Mouse (Mus musculus): ENCODE results near the gene Mvp.

Mvp gene

DNA sequence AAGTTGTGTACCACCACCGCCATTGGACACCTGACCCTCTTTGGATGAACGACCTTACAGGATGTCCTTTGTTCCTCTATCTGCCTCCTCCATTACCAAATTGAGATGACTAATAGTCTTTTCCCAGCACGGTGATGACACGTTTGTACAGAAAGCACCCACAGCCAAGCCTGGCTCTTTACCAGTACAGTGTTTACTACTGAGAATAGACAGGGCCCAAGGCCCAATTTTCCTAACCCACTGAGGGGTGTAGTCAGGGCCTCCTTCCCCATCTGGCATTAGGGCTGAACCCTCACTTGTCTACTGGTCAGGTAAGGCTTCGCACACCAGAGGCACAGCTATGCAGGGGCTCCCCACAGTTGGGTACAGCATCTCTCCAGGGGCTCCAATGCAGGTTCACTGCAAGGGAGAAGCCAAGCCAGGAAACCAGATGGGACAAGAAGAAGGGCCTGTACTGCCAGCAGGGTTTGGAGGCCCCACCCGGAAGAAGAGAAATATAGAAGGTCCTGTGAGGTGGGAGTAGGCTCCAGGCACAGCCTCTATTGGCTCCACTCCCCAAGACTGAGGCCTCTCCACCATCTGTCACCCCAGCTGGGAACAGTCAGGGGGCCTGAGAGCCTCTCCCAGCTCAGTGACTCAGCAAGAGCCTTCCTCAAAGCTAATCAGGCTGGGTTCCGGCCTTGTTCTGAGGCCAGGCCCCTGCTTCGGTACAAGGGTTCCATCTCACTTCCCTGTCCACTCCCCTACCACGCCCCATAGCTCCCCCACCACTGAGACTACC lies 6.0 kb downstream of the Mvp start:
- in situ Hi-C loops (cut with MboI; ENCODE audit: low pct_unique_long_range_greater_than_20kb in 1 of 2, low sequenced_read_pairs in 2 of 2, unreplicated experiment in 1 of 2) = no loop called here

DNA sequence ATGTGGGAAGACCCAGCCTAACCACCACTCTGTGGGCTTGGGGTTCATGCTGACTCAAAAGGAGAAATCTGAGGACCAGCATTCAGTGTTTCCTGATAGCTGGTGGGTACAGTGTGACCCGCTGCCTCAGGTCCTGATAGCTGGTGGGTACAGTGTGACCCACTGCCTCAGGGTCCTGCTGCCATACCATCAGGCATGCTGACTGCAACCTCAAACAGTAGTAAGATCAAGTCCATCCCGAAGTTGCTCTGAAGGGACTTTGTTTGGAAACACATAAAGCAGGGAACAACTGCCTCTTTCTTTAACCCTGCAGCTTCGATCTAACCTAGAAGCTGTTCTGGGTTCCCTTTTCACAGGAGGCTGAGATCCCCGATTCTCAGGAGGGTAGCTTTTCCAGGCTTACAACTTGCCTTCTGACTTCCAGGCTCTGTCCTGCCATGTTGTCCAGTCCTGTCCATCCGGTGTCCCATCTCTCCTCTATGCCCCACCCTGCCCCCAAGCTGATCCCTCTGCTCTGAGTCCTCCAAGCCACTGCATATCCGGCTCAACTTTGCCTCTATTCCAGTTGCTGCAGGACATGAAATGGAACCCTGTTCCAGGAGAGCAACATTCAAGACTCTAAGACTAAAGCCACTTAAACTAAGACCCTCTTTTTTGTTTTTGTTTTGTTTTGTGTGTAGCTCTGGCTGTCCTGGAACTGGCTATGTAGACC lies 7.0 kb downstream of the Mvp start:
- in situ Hi-C loops (cut with MboI; ENCODE audit: low pct_unique_long_range_greater_than_20kb in 1 of 2, low sequenced_read_pairs in 2 of 2, unreplicated experiment in 1 of 2) = no loop called here

DNA sequence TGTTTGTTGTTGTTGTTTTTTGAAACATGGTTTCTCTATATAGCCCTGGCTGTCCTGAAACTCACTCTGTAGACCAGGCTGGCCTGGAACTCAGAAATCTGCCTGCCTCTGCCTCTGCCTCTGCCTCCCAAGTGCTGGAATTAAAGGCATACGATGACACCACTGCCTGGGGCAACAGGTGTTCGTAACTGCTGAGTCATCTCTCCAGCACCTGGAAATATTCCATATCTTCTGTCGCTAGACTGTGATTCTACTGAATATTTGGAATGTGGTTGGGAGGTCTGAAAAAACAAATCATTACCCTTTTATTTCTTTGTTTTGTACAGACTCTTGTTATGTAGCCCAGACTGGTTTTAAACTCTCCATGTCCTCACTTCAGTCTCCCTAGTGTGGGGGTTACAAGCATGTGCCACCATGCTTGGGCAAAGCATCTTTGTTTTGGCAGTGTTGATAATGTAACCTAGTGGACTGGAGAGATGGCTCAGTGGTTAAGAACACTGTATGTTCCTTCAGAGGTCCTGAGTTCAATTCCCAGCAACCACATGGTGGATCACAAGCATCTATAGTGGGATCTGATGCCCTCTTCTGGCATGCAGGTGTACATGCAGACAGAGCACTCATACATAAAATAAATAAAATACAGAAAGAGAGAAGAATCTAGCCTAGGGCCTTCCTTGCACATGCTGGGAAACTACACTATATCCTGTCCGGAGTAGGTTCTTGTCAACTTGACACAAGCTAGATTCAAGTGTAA lies 10.1 kb downstream of the Mvp start:
- in situ Hi-C loops (cut with MboI; ENCODE audit: low pct_unique_long_range_greater_than_20kb in 1 of 2, low sequenced_read_pairs in 2 of 2, unreplicated experiment in 1 of 2) = no loop called here

DNA sequence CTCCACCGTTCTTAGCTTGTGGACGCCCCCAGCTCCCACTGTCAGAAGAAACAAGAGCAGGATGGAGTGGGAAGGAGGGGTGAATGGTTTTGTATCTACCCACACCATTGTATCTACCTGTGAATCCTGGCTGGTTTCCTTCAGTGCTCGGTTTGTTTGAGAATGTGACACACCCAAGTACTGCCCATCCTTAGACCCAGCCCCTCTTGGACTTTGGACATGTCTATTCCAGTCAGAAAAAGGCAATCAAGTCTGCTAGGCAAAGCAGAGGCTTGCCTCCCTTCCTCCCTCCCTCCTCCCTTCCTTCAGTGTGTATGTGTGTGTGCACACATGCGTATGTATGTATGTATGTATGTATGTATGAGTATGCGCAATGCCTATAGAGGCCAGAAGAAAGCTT lies 10.8 kb downstream of the Mvp start:
- in situ Hi-C loops (cut with MboI; ENCODE audit: low pct_unique_long_range_greater_than_20kb in 1 of 2, low sequenced_read_pairs in 2 of 2, unreplicated experiment in 1 of 2) = no loop called here

DNA sequence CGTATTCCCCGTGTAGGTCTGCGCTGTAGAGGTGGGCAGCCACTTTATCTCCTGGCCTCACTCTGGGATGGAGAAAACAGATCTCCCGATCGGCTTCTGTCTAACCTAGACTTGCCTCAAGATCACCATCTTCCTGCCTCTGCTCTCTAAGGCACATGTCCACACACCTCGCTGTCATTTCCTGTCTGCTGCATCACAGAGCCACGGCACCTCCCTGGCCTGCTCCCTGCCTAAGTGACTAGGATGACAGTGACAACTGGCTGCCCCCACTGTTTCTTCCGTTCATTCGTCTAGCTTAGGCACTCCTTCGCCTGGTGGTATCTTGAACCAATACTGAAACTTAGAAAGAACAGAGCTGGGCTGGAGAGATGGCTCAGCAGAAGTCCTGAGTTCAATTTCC lies 14.9 kb downstream of the Mvp start:
- in situ Hi-C loops (cut with MboI; ENCODE audit: low pct_unique_long_range_greater_than_20kb in 1 of 2, low sequenced_read_pairs in 2 of 2, unreplicated experiment in 1 of 2) = no loop called here

DNA sequence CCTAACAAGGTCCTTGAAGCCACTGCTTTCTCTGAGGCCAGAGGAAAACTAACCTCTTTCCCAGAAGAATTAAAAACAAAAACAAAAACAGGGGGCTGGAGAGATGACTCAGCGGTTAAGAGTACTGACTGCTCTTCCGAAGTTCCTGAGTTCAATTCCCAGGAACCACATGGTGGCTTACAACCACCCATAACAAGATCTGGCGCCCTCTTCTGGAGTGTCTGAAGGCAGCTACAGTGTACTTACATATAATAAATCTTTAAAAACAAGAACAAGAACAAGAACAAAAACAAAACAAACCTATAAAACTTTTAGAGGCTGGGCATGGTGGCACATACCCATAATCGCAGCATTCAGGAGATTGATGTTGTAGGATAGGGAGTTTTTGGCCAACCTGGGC lies 18.0 kb downstream of the Mvp start:
- in situ Hi-C loops (cut with MboI; ENCODE audit: low pct_unique_long_range_greater_than_20kb in 1 of 2, low sequenced_read_pairs in 2 of 2, unreplicated experiment in 1 of 2) = no loop called here

DNA sequence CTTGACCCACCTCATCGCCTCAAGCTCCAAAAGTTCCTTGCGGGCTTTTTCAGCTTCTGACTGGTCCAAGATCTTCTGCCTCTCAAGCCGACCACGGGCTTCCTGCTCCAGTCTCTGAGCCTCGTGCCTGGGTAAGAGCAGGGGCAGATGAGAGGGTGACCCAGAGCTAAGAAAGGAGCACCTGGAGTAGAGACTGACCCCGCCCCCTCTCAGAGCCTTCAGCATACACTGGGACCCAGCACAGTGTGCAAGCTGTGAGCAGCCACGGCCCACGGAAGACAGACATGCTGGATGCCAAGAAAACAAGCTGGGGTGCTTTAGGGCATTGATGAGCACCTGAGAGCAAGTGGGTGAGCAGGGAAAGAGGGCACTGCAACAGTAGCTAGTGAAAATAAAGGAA lies 25.6 kb downstream of the Mvp start:
- in situ Hi-C loops (cut with MboI; ENCODE audit: low pct_unique_long_range_greater_than_20kb in 1 of 2, low sequenced_read_pairs in 2 of 2, unreplicated experiment in 1 of 2) = no loop called here

DNA sequence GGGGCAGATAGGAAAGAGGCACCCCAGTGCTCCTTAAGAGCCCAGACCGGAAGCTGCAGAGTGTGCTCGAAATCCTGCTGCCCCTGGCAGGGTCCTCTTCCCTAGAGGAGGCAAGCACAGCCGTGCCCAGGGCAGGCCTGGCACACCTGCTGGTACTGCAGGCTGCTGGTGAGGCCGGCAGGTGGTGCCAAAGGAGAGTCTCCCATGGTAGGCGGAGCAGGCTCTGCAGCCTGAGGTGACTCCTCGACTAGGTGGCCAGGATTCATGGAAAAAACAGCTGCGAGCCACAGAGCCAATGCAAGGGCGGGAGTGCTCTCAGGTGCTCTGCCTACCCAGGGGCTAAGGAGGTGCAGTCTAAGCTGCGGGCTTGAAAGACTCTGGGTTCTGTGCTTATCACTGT lies 28.1 kb downstream of the Mvp start:
- in situ Hi-C loops (cut with MboI; ENCODE audit: low pct_unique_long_range_greater_than_20kb in 1 of 2, low sequenced_read_pairs in 2 of 2, unreplicated experiment in 1 of 2) = no loop called here

DNA sequence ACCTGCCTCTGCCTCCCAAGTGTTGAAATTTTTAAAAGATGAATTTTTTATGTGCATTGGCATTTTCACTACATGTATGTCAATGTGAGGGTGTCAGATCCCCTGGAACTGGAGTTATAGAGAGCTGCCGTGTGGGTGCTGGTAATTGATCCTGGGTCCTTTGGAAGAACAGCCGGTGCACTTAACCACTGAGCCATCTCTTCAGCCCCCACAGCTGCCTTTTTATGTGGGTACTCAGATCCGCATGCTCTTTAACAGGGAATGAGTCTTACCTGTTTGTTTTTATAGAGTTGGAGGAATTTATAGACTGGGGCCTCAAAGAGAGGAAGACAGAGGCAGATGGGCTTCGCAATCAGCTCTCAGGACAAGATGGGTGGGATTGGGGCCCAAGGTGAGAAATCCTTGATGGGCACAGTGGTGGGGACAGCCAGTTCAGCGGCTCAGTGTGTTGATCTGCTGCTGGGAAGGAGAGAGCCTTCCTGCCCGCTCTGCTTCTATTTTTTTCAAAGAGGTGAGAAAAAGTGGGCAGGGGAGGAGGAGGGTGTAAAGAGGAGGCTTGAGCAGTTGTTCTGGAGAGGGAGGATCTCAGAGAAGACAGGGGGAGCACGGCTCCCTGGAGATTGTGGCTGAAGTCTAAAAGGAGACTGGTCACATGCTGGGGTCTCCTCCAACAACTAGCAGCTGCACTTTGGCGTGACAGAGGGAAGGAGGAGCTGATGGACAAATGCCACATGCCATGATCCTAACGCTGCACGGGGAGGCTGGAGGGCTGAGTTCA lies 29.6 kb downstream of the Mvp start:
- in situ Hi-C loops (cut with MboI; ENCODE audit: low pct_unique_long_range_greater_than_20kb in 1 of 2, low sequenced_read_pairs in 2 of 2, unreplicated experiment in 1 of 2) = no loop called here

DNA sequence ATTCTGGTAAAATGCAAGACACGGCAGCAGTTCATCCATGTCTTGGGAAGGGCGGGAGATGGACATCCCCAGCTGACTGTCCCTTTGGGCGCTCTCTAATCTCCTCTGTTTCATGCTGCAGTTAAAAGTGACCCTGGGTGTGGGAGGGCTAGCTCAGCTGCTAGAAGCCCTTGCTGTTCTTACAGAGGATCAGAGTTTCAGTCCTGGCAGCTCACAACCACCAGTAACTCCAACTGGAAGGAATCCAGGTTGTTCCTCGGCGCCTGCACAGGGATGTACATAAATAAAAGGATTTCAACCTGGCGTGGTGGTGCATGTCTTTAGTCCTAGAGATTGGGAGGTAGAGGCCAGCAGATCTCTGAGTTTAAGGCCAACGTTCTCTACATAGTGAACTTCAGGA lies 31.3 kb downstream of the Mvp start:
- in situ Hi-C loops (cut with MboI; ENCODE audit: low pct_unique_long_range_greater_than_20kb in 1 of 2, low sequenced_read_pairs in 2 of 2, unreplicated experiment in 1 of 2) = no loop called here

DNA sequence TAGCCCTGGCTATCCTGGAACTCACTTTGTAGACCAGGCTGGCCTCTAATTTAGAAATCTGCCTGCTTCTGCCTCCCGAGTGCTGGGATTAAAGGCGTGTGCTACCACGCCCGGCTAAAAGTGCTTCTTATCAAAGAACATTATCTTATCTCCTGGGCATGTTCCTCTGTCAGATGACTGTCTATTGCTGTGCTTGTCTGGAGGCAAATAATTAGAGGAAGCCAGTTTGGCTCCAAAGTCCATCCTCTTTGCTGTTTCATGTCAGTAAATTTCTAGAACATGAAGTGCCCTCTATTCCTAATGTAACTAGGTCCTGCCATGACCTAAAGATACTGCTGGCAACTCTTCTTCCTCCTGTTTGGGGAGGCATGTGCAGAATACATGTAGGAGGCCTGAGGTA lies 32.4 kb downstream of the Mvp start:
- in situ Hi-C loops (cut with MboI; ENCODE audit: low pct_unique_long_range_greater_than_20kb in 1 of 2, low sequenced_read_pairs in 2 of 2, unreplicated experiment in 1 of 2) = no loop called here

DNA sequence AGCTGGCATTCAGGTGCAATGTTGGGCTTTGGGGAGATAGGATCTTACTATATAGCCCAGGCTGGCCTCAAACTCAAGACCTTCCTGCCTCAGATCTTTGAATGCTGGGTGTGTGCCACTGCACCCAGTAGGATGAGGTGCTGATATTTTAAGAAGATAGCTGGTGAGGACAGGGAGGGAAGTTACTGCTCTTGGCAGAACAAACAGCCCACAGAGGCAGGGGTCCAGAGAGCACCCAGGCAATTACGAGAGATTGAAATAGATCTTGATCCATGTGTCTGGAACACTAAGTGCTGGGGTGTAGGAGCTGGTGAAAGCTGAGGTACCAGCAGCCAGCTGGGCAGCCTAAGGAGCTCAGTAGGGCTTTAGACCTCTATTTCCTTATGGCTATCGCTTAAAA lies 32.8 kb downstream of the Mvp start:
- in situ Hi-C loops (cut with MboI; ENCODE audit: low pct_unique_long_range_greater_than_20kb in 1 of 2, low sequenced_read_pairs in 2 of 2, unreplicated experiment in 1 of 2) = no loop called here

DNA sequence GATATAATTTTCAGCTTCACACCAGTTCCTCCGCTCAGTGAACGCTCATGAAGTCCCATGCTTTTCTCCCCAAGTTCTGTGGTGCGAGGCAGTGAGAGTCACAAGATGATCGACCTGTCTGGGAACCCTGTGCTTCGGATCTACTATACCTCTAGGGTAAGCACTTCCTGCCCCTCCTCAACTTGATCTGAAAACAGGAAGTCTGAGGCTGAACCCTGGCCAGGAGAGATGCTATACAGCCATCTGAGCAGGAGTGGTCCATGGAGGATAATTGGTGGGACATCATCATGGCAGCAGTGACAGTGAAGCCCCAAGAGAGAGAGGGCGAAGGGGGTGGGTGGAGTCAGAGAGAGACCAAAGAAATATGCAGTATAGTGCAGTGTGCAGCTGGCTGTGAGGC lies 35.6 kb downstream of the Mvp start:
- in situ Hi-C loops (cut with MboI; ENCODE audit: low pct_unique_long_range_greater_than_20kb in 1 of 2, low sequenced_read_pairs in 2 of 2, unreplicated experiment in 1 of 2) = no loop called here

DNA sequence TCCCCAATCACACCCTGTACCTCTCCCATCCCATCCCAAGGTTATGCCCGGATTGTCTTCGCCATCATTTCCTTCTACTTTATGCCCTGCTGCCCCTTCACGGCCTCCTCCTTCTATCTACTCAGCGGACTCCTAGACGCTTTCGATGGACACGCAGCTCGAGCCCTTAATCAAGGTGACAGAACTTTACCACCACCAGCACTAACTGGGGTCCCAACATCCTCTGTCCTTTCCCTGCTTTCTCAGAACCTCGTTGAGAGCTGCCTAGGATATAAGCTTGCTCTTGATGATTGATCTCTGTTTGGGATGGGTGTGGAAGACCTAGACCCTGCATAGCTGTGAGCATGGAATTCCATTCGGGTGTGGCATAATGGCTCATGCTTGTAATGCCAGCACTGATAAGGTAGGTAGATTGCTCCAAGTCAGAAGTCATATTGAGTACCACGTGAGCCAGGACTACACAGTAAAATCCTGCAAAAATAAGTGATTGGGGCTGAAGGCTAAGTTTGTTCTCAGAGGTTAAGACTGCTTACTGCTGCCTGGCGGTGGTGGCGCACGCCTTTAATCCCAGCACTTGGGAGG lies 37.5 kb downstream of the Mvp start:
- in situ Hi-C loops (cut with MboI; ENCODE audit: low pct_unique_long_range_greater_than_20kb in 1 of 2, low sequenced_read_pairs in 2 of 2, unreplicated experiment in 1 of 2) = no loop called here

DNA sequence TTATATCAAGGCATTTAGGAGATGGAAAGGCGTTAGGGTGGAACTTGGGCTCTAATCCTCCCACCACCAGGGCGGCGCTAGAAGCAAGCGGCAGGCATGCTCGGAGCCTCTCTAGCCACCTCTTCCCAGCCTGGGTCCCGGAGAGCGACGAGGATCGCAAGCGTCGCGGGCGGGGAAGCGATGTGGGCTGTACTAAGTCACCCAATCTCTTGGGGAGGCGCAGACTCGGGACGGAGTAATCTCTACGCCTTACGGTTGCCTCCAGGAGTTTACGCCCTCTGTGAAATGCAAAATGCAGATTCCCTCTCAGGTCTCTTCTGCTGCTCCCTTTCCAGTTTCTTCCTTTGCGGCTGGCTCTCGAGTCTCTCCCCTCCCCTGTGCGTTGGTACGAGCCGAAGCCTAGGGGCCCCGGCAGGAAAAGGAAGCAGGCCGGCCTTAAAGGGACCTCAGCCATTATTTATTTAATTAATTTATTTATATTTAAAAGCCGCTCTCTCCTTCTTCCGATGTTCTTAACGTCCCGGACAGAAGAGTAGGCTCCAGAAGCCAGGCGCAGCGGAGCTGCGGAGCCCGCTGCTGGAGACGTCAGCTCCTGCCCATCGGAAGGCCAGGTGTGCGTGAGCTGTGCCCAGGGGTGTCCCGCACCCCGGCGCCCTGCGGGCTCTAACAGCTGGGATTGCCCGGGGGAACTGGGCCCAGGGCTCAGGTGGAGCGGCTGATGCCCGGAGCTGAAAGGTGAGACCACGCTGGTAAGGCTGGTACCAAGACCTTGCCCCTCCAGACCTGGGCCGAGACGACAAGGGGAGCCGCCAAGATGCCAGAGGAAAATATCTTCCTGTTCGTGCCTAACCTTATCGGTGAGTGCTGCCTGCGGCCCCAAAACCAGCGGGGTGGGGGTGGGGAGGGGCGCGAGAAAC lies 38.2 kb downstream of the Mvp start, which contains the start of gene Cdiptos:
TSS of gene Cdiptos (minus strand) at position 149 of the 917 bp plus-strand sequence.
- in situ Hi-C loops (cut with MboI; ENCODE audit: low pct_unique_long_range_greater_than_20kb in 1 of 2, low sequenced_read_pairs in 2 of 2, unreplicated experiment in 1 of 2) = no loop called here

DNA sequence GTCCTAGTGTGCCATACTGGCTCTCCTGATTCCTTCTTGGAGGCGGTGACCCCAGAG lies 38.7 kb downstream of the Mvp start, which contains the start of gene Cdipt:
TSS of gene Cdipt (plus strand) at position 22 of the 57 bp plus-strand sequence.
- in situ Hi-C loops (cut with MboI; ENCODE audit: low pct_unique_long_range_greater_than_20kb in 1 of 2, low sequenced_read_pairs in 2 of 2, unreplicated experiment in 1 of 2) = no loop called here

DNA sequence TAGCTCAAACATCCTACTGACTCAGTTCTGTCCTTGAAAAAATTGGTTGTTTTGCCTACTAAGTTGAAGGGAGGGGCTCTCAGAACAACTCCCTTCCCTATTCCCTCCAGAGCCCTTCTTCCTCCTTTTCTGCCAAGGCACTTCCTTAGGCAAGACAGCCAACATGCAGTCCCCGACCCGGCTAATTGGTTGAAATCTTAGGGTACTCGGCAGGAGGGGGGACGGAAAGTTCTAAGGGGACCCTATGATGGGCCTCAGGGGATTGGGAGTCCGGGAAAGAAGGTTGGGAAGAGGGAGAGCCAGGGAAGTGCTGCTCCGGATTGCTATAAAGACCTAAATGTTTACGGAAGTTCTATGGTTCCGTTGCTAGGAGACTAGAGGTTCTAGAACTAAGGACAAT lies 38.9 kb downstream of the Mvp start:
- in situ Hi-C loops (cut with MboI; ENCODE audit: low pct_unique_long_range_greater_than_20kb in 1 of 2, low sequenced_read_pairs in 2 of 2, unreplicated experiment in 1 of 2) = no loop called here

DNA sequence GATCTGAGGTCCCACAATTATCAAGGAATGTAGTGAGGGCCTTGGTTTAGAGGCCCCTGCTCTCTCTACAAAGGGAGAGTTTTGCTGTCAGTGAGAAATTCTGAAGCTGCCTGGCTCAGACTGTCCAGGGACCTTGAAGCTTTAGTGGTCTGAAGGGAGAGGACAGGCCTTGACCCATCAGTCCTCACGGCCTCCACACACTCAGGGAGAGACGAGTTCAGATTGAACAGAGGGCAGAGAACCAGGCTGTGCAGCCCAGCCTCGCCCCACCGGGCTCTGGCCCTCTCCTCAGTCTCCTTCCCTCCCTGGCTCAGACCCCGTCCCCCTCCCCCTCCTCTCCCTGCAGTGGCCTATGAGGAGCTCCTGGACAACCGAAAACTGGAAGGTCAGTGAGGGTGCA lies 47.1 kb downstream of the Mvp start:
- in situ Hi-C loops (cut with MboI; ENCODE audit: low pct_unique_long_range_greater_than_20kb in 1 of 2, low sequenced_read_pairs in 2 of 2, unreplicated experiment in 1 of 2) = loop anchor here in 1 of 2 experiments (25.0 kb wide), 1 partner anchor 130 kb away; the partner anchor contains the start of genes 4930451I11Rik and Doc2a

Data from mouse embryonic stem cell (cell line).